Mouse (Mus musculus) forebrain, embryonic 14.5 days (tissue): ENCODE measurements around the gene Ppara. TPM values are rescaled to one million over a fixed set of nuclear protein-coding genes. Genes with fewer than 3 reads are reported as not detected.
A peak's percentile ranks its signal among the peaks of the same experiment; 100 is the strongest.

Experiments
- ATAC-seq: fragments of 200-750 bp; cut with Nextera tagmentation; 2 replicates; pipeline ENCODE4 v1.8.0; 2017; ENCODE audit warnings: mild to moderate bottlenecking, moderate library complexity
- DNase-seq: peaks from one replicate; pipeline ENCODE4 v3.0.0-alpha.2; 2015; ENCODE audit warnings: low spot score
- H3K27ac ChIP-seq: fragments of 300-500 bp; sonication (generic); 2 replicates; pipeline ENCODE4 v1.5.1; 2014; ENCODE audit warnings: low read depth, mild to moderate bottlenecking, control low read depth, low read length, moderate library complexity
- H3K27me3 ChIP-seq: fragments of 300-500 bp; sonication (generic); replicated peaks from 2 replicates; pipeline ENCODE4 v1.6.1; 2014; ENCODE audit warnings: low read length, control low read depth, mixed read lengths; ENCODE audit not compliant: control insufficient read depth, insufficient read depth
- H3K36me3 ChIP-seq: fragments of 300-500 bp; sonication (generic); 2 replicates; pipeline ENCODE4 v1.6.1; 2014; ENCODE audit warnings: low read length, control low read depth; ENCODE audit not compliant: control insufficient read depth, insufficient read depth
- H3K4me1 ChIP-seq: fragments of 300-500 bp; sonication (generic); 2 replicates; pipeline ENCODE4 v1.6.1; 2014; ENCODE audit warnings: antibody characterized with exemption, low read length, control low read depth; ENCODE audit not compliant: control insufficient read depth, insufficient read depth
- H3K4me2 ChIP-seq: fragments of 300-500 bp; sonication (generic); 2 replicates; pipeline ENCODE4 v1.6.1; 2014; ENCODE audit warnings: mild to moderate bottlenecking, control low read depth, low read length
- H3K4me3 ChIP-seq: fragments of 300-500 bp; sonication (generic); 2 replicates; pipeline ENCODE4 v1.5.1; 2014; ENCODE audit warnings: low read depth, low read length, control low read depth
- H3K9ac ChIP-seq: fragments of 300-500 bp; sonication (generic); 2 replicates; pipeline ENCODE4 v1.6.1; 2014; ENCODE audit warnings: mild to moderate bottlenecking, low read length, control low read depth, moderate library complexity
- H3K9me3 ChIP-seq: fragments of 300-500 bp; sonication (generic); replicated peaks from 2 replicates; pipeline ENCODE4 v1.6.1; 2016; ENCODE audit warnings: low read length, control low read depth, mixed read lengths; ENCODE audit not compliant: control insufficient read depth
- WGBS: fragments of 180-500 bp; shearing (Covaris S2); extraction: QIAGEN DNeasy Blood & Tissue Kit; methylation state at CpG from one replicate; pipeline ENCODE4 v1.1.7; 2014; 5-methylcytosine and 5-hydroxymethylcytosine counted together
- polyA plus RNA-seq: library from polyadenylated mRNA; unstranded; fragments of >200 nt; fragmentation: Nextera tagmentation; extraction: Ambion mirVana; gene quantifications from 2 replicates; pipeline ENCODE4 v1.2.1, GENCODE M21; 2014

Gene Ppara
- polyA plus RNA-seq, 1 experiment from 2014 or later = 0.67 TPM

- no peak overlapping the region for H3K4me2 ChIP-seq
- no peaks in the 10 kb centered on the region for H3K27me3 ChIP-seq
- no peaks in the 10 kb centered on the region for H3K4me1 ChIP-seq
- no peaks in the 10 kb centered on the region for H3K9me3 ChIP-seq
- H3K36me3 ChIP-seq = no peaks in the 10 kb centered on the region
- H3K4me3 ChIP-seq = no peak overlapping the region
- no peak overlapping the region for H3K9ac ChIP-seq
- 76% methylated on average over 2 of the region's 2 CpGs for WGBS
- no peak for ATAC-seq
- peak; percentile 16 for DNase-seq
- H3K27ac ChIP-seq = no peak overlapping the region
Observed at GRCm38 (mm10) chr15:85802931-85803330, 68.1 kb downstream of the Ppara start.

GRCm38 (mm10) chr15:85806886-85807285, 72.1 kb downstream of the Ppara start:
- ATAC-seq = no peak

GRCm38 (mm10) chr15:85807404-85807803, 72.6 kb downstream of the Ppara start:
- no peak for ATAC-seq
- Histone ChIP-seq H3K27ac (no peak overlapping the region), H3K4me1 (peaks cover 4% of the 10 kb centered on the region; the same call in 1 of the 2 replicates), H3K4me2 (no peak overlapping the region), H3K9ac (no peak overlapping the region), H3K9me3 (no peaks in the 10 kb centered on the region), H3K36me3 (no peaks in the 10 kb centered on the region), H3K4me3 (no peak overlapping the region), H3K27me3 (no peaks in the 10 kb centered on the region)
- DNase-seq = no peak
- WGBS = 82% methylated on average over 4 of the region's 4 CpGs

More at GRCm38 (mm10) chr15:85806886-85807285, 72.1 kb downstream of the Ppara start:
- Histone ChIP-seq H3K27ac (no peak overlapping the region), H3K9ac (no peak overlapping the region), H3K36me3 (no peaks in the 10 kb centered on the region), H3K4me2 (no peak overlapping the region), H3K9me3 (no peaks in the 10 kb centered on the region), H3K4me3 (no peak overlapping the region), H3K4me1 (no peaks in the 10 kb centered on the region; the same call in 1 of the 2 replicates), H3K27me3 (no peaks in the 10 kb centered on the region)
- no peak for DNase-seq
- 82% methylated on average over 4 of the region's 4 CpGs for WGBS

- H3K27ac ChIP-seq = no peak overlapping the region
- H3K9ac ChIP-seq = no peak overlapping the region
- ATAC-seq (no peak), DNase-seq (no peak)
- WGBS = 78% methylated on average over 6 of the region's 6 CpGs
- H3K9me3 ChIP-seq = no peaks in the 10 kb centered on the region
- H3K4me3 ChIP-seq = no peak overlapping the region
- H3K27me3 ChIP-seq = no peaks in the 10 kb centered on the region
- no peaks in the 10 kb centered on the region for H3K36me3 ChIP-seq
- H3K4me2 ChIP-seq = no peak overlapping the region
- H3K4me1 ChIP-seq = peaks cover 4% of the 10 kb centered on the region; the same call in 1 of the 2 replicates
Observed at GRCm38 (mm10) chr15:85808031-85808430, 73.2 kb downstream of the Ppara start.

GRCm38 (mm10) chr15:85808434-85808833, 73.7 kb downstream of the Ppara start:
- no peak for ATAC-seq
- no peak overlapping the region for H3K27ac ChIP-seq
- WGBS = 40% methylated on average over 8 of the region's 8 CpGs
- H3K9me3 ChIP-seq = no peaks in the 10 kb centered on the region
- H3K4me3 ChIP-seq = no peak overlapping the region
- no peaks in the 10 kb centered on the region for H3K36me3 ChIP-seq
- no peak overlapping the region for H3K9ac ChIP-seq
- peaks cover 4% of the 10 kb centered on the region; the same call in 1 of the 2 replicates for H3K4me1 ChIP-seq
- no peaks in the 10 kb centered on the region; the same call in 1 of the 2 replicates for H3K27me3 ChIP-seq
- DNase-seq = no peak
- no peak overlapping the region for H3K4me2 ChIP-seq

GRCm38 (mm10) chr15:85809091-85809490, 74.3 kb downstream of the Ppara start:
- Histone ChIP-seq H3K9ac (no peak overlapping the region), H3K4me2 (no peak overlapping the region), H3K9me3 (no peaks in the 10 kb centered on the region), H3K27me3 (no peaks in the 10 kb centered on the region; the same call in 1 of the 2 replicates), H3K4me1 (peaks cover 4% of the 10 kb centered on the region; the same call in 1 of the 2 replicates), H3K27ac (no peak overlapping the region), H3K36me3 (no peaks in the 10 kb centered on the region), H3K4me3 (no peak overlapping the region)
- ATAC-seq = no peak
- 88% methylated on average over 12 of the region's 12 CpGs for WGBS
- DNase-seq = no peak

GRCm38 (mm10) chr15:85810462-85810805, 75.7 kb downstream of the Ppara start:
- Histone ChIP-seq H3K4me1 (peaks cover 4% of the 10 kb centered on the region; the same call in 1 of the 2 replicates), H3K4me2 (peak overlapping the region; percentile 73), H3K4me3 (peak overlapping the region; percentile 74), H3K36me3 (no peaks in the 10 kb centered on the region), H3K27me3 (no peaks in the 10 kb centered on the region; the same call in 1 of the 2 replicates), H3K9me3 (no peaks in the 10 kb centered on the region), H3K27ac (no peak overlapping the region), H3K9ac (peak overlapping the region; percentile 85; the same call in 1 of the 2 replicates)
- ATAC-seq (no peak), DNase-seq (no peak)
- 88% methylated on average over 5 of the region's 5 CpGs for WGBS

- peak overlapping the region; percentile 85 for H3K9ac ChIP-seq
- peak; percentile 85 for ATAC-seq
- no peaks in the 10 kb centered on the region; the same call in 1 of the 2 replicates for H3K27me3 ChIP-seq
- 6% methylated on average over 36 of the region's 36 CpGs for WGBS
- no peaks in the 10 kb centered on the region for H3K36me3 ChIP-seq
- peak overlapping the region; percentile 73 for H3K4me2 ChIP-seq
- no peaks in the 10 kb centered on the region for H3K9me3 ChIP-seq
- DNase-seq = peak; percentile 78
- peaks cover 4% of the 10 kb centered on the region; the same call in 1 of the 2 replicates for H3K4me1 ChIP-seq
- peak overlapping the region; percentile 92 for H3K27ac ChIP-seq
- H3K4me3 ChIP-seq = peak overlapping the region; percentile 74
Observed at GRCm38 (mm10) chr15:85810806-85811521, 76.2 kb downstream of the Ppara start.
